In genomic region chr7:16299419-16300035, GRCm38 (mm10) we compare ENCODE assay signal across 8 mouse cellular contexts. TPM values are rescaled to one million over a fixed set of nuclear protein-coding genes. Genes with fewer than 3 reads are reported as not detected.
DNase-seq lines count a peak whose midpoint lies in the region; ATAC-seq and TF ChIP-seq lines count a peak whose summit lies in the region.

No protein-coding gene starts in this region.

- intact Hi-C loops in left cerebral cortex, adult 2 months (cut with DNase I) = loop anchor here (5.0 kb wide), 1 partner anchor 318 kb away; no protein-coding TSS in a partner anchor

- WGBS in hindbrain, embryonic 15.5 days = under 1% methylated on average over 50 of the region's 52 CpGs

- no peaks in the 10 kb centered on the region for H3K36me3 ChIP-seq in hindbrain, embryonic 15.5 days

- peak; percentile 74 for DNase-seq in R1 (ENCODE audit: low read depth, low spot score)
- peak; percentile 92 to 97 for DNase-seq in cerebellum, postnatal 36 days
- DNase-seq in gastrocnemius, adult 18-20 months (ENCODE audit: low spot score) = peak; percentile 87
- DNase-seq in left cerebral cortex, adult 2 months (ENCODE audit: extremely low spot score in 1 of 2, low spot score in 2 of 2) = peak; percentile 97
- DNase-seq in lung, postnatal 4 days = peak; percentile 89 to 93
- DNase-seq in retina, postnatal 7 days (ENCODE audit: low read depth, low spot score) = peak; percentile 82
- peak; percentile 73 for DNase-seq in urinary bladder, adult 2 months (ENCODE audit: low spot score)

- H3K9ac ChIP-seq in hindbrain, embryonic 15.5 days = peak overlapping the region; percentile 46

- TF ChIP-seq CTCF in left cerebral cortex, adult 2 months (IDR thresholded peaks at IDR 0.05) = no peak; the same call in 1 of the 2 replicates

- ATAC-seq in hindbrain, embryonic 15.5 days (ENCODE audit: low FRiP score, low read depth) = peak; percentile 94

- peak overlapping the region; percentile 79 for H3K27ac ChIP-seq in hindbrain, embryonic 15.5 days (replicated peaks)
- H3K27ac ChIP-seq in left cerebral cortex, adult 2 months = peak overlapping the region; percentile 82

- H3K4me1 ChIP-seq in hindbrain, embryonic 15.5 days (replicated peaks) = peaks cover 46% of the 10 kb centered on the region

- no peaks in the 10 kb centered on the region for H3K27me3 ChIP-seq in hindbrain, embryonic 15.5 days

- H3K4me3 ChIP-seq in hindbrain, embryonic 15.5 days = peak overlapping the region; percentile 55
- H3K4me3 ChIP-seq in left cerebral cortex, adult 2 months = peak overlapping the region; percentile 73

- peak overlapping the region; percentile 93 for H3K4me2 ChIP-seq in hindbrain, embryonic 15.5 days

- no peaks in the 10 kb centered on the region for H3K9me3 ChIP-seq in hindbrain, embryonic 15.5 days

RNA-seq across cellular contexts. Expression of gene Bbc3, which starts 8.7 kb away (rescaled TPM):
- total RNA-seq in gastrocnemius, adult 18-20 months (2021) = 1 to 10 TPM; 1.2 to 2.3 TPM
- polyA plus RNA-seq in hindbrain, embryonic 15.5 days (2015; fragmentation: Nextera tagmentation; extraction: Ambion mirVana) = 28.9 and 31.7 TPM in 2 replicates
- 1 to 10 TPM; 9.1 to 9.7 TPM for total RNA-seq in left cerebral cortex, adult 2 months (2021)
- 5.0 and 5.2 TPM in 2 replicates for polyA plus RNA-seq in urinary bladder, adult 2 months (2012; rRNA removed)

RNA-seq across cellular contexts. Expression of gene Ccdc9, which starts 12.9 kb away (rescaled TPM):
- 10 to 100 TPM; 35.7 to 38.9 TPM for total RNA-seq in gastrocnemius, adult 18-20 months (2021)
- 29.3 and 29.6 TPM in 2 replicates for polyA plus RNA-seq in hindbrain, embryonic 15.5 days (2015; fragmentation: Nextera tagmentation; extraction: Ambion mirVana)
- total RNA-seq in left cerebral cortex, adult 2 months (2021) = 10 to 100 TPM; 94.3 to 95.1 TPM
- 61.4 and 104 TPM in 2 replicates for polyA plus RNA-seq in urinary bladder, adult 2 months (2012; rRNA removed)

RNA-seq across cellular contexts. Expression of gene Inafm1, which starts 26.1 kb away (rescaled TPM):
- total RNA-seq in gastrocnemius, adult 18-20 months (2021) = 10 to 100 TPM; 14.2 to 14.3 TPM
- 52.2 and 58.4 TPM in 2 replicates for polyA plus RNA-seq in hindbrain, embryonic 15.5 days (2015; fragmentation: Nextera tagmentation; extraction: Ambion mirVana)
- 10 to 100 TPM; 36.7 to 41.3 TPM for total RNA-seq in left cerebral cortex, adult 2 months (2021)
- 26.5 and 36.7 TPM in 2 replicates for polyA plus RNA-seq in urinary bladder, adult 2 months (2012; rRNA removed)

RNA-seq across cellular contexts. Expression of gene C5ar1, which starts 40.2 kb away (rescaled TPM):
- 1 to 10 TPM; 1.5 to 2.3 TPM for total RNA-seq in gastrocnemius, adult 18-20 months (2021)
- 2.2 and 2.7 TPM in 2 replicates for polyA plus RNA-seq in hindbrain, embryonic 15.5 days (2015; fragmentation: Nextera tagmentation; extraction: Ambion mirVana)
- 1 to 10 TPM; 1.3 to 1.7 TPM for total RNA-seq in left cerebral cortex, adult 2 months (2021)
- 11.8 and 16.8 TPM in 2 replicates for polyA plus RNA-seq in urinary bladder, adult 2 months (2012; rRNA removed)

RNA-seq across cellular contexts. Expression of gene C5ar2, which starts 55.6 kb away (rescaled TPM):
- total RNA-seq in gastrocnemius, adult 18-20 months (2021) = under 1 TPM; 0.25 to 0.26 TPM
- 0.10 and 0.14 TPM in 2 replicates for polyA plus RNA-seq in hindbrain, embryonic 15.5 days (2015; fragmentation: Nextera tagmentation; extraction: Ambion mirVana)
- total RNA-seq in left cerebral cortex, adult 2 months (2021) = under 1 TPM; 0.42 to 0.54 TPM
- 1.6 and 1.7 TPM in 2 replicates for polyA plus RNA-seq in urinary bladder, adult 2 months (2012; rRNA removed)

Comparison
In these comparisons a context has a peak if more than half of its experiments do, and no peak if none do; other contexts are left out.
1. Peak in every context shown above with its lines: DNase-seq, ATAC-seq, H3K4me3 ChIP-seq and H3K27ac ChIP-seq.